Mouse (Mus musculus): ENCODE results near the gene Usp7.

Gene Usp7

DNA sequence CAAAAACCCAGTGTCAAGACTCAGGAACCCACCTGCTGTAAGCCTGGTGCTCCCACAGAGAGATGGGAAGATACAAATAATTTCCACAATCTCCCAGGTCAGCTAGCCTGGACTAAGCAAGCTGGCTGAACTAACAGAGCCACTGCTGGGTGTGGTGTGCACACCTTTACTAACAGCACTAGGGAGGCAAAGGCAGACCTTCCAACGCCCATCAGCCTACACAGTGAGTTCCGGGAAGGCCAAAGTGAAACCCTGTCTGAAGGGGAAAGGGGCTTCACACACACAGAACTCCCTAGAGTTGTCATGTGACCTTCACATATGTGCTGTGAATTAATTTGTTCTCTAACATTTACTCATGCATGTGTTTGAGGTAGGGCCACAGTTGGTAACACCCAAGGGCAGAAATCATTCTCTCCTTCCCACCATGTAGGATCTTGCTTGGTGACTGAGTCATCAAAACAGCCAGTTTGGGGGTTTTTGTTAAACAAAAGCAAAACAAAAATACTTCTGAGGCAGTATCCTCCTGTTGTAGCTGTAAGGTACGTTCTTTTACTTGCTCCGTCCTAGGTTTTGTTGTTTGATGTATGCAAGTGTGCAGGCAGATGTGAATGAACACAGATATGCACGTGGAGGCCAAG is 63.9 kb downstream of the Usp7 start:
- no peak for DNase-seq (ENCODE audit: extremely low read depth, insufficient read length, low spot score)

DNA sequence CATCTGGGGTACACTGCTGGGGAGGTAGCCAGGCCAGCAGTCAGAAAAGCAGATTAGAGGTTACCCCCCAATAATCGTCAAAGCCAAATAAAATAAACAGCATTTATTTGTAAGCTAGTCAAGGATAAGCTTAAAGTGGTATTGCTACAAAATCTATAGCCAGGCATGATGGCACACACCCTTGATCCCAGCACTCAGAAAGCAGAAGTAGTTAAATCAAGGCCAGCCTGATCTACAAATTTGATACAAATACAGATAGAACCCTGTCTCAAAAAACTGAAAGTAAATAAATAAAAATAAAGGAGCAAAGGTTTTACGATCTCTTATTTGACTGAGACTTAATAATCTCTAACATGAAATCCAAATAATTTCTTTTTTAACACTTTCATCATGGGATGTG is 66.3 kb downstream of the Usp7 start:
- DNase-seq (ENCODE audit: extremely low read depth, insufficient read length, low spot score), result no peak

- DNase-seq (ENCODE audit: extremely low read depth, insufficient read length, low spot score), result no peak
Measured at GRCm38 (mm10) chr16:8724031-8724430, 68.1 kb downstream of the Usp7 start.

GRCm38 (mm10) chr16:8720447-8720846 is 71.7 kb downstream of the Usp7 start:
- no peak for DNase-seq (ENCODE audit: extremely low read depth, insufficient read length, low spot score)

DNA sequence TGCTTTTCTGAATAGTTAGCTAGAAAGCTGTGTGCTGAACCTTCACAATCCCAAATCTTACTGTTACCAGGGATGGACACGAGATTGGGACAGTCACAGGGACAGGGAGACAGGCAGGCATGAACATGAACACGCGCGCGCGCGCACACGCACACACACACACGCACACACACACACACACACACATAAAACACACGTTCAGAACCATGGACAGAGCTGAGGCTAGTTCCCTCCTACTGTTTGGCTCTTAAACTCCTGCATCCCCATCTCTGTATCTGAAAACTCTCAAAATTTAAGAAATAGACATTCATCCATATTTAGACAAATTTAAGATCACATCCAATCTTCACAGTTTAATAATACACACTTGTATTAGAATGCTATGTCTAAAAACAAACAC is 74.4 kb downstream of the Usp7 start:
- no peak for DNase-seq (ENCODE audit: extremely low read depth, insufficient read length, low spot score)

DNA sequence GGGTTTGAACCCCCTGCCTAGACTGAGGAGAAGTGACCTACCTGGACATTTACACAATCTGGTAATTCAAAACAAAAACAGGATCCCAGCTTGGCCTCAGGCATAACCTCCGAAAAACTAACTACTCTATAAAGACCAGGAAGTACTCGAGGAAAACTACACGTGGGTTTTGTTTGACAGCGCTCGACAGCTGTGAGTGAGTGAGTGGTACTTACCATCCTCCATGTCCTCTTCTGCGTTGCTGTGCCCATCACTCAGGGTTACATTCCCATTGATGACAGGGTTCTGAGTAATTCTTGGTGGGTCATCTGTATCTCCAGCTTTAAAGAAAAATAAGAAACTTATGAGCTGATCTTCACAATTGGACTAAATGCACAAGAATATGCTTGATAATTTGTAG is 75.8 kb downstream of the Usp7 start:
- no peak for DNase-seq (ENCODE audit: extremely low read depth, insufficient read length, low spot score)

- no peak for DNase-seq (ENCODE audit: extremely low read depth, insufficient read length, low spot score)
Measured at GRCm38 (mm10) chr16:8715513-8716080, 76.5 kb downstream of the Usp7 start.

DNA sequence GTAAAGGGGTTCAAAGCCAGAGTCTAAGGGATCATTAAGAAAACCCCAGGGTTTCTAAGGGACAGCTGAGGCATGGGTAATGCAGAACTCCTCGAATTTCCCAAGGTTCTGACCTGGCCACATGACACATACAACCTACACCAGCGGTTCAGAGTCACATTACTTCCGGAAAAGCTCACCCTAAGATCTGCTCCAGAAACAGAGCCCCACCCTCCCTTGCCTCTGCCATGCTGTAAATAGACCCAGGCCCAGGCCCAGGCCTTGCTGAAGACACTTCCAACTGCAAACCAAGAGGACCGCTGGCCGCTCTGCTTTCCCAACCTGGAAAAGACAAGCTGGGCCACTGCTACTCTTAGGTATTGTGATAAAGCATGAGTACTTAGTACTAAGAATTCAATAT is 77.3 kb downstream of the Usp7 start:
- DNase-seq (ENCODE audit: extremely low read depth, insufficient read length, low spot score), result no peak

DNA sequence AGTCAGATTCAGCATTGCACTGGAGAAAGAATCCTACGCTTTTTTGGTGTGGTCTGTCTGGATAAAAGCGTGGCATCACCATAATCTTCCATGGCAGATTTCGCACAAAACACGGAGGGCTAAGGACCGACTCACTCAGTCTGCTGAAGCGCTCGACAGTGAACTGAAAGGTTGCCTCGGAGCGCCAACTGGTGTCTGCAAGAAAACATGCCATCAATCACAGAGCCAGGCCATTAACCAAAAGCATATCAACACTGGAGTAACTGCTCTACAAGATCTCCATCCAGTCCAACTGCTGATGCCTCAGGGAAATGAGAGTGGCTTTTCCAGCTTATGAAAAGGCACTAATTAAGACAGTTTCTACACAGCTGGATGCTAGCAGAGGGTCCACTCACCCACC is 80.1 kb downstream of the Usp7 start:
- DNase-seq (ENCODE audit: extremely low read depth, insufficient read length, low spot score), result no peak

DNA sequence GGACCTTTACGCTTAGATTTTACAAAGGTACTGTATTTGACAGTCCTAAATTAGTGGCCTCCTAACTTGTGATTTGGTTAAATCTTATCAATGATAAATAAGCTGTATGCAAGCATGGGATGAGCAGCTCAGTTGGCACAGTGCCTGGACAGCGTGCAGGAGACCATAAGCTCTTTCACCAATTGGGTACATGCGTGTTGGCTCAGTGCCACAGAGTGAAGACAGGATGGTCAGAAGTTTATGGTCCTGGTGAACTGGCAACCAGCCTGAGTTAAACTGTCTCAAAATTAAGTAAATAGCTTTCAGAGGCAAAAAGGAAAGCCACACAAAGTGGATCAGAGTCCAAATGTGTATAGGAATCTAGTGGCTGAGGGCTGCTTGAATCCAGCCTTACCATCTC is 91.5 kb downstream of the Usp7 start:
- no peak for DNase-seq (ENCODE audit: extremely low read depth, insufficient read length, low spot score)

- DNase-seq (ENCODE audit: extremely low read depth, insufficient read length, low spot score), result no peak
Measured at GRCm38 (mm10) chr16:8699556-8699955, 92.6 kb downstream of the Usp7 start.

- DNase-seq (ENCODE audit: extremely low read depth, insufficient read length, low spot score), result no peak
Measured at GRCm38 (mm10) chr16:8691206-8691605, 100.9 kb downstream of the Usp7 start.

GRCm38 (mm10) chr16:8689979-8690656 is 102.0 kb downstream of the Usp7 start:
- peak; percentile 65 for DNase-seq (ENCODE audit: extremely low read depth, insufficient read length, low spot score)

- no peak for DNase-seq (ENCODE audit: extremely low read depth, insufficient read length, low spot score)
Measured at GRCm38 (mm10) chr16:8687559-8688112, 104.5 kb downstream of the Usp7 start.

DNA sequence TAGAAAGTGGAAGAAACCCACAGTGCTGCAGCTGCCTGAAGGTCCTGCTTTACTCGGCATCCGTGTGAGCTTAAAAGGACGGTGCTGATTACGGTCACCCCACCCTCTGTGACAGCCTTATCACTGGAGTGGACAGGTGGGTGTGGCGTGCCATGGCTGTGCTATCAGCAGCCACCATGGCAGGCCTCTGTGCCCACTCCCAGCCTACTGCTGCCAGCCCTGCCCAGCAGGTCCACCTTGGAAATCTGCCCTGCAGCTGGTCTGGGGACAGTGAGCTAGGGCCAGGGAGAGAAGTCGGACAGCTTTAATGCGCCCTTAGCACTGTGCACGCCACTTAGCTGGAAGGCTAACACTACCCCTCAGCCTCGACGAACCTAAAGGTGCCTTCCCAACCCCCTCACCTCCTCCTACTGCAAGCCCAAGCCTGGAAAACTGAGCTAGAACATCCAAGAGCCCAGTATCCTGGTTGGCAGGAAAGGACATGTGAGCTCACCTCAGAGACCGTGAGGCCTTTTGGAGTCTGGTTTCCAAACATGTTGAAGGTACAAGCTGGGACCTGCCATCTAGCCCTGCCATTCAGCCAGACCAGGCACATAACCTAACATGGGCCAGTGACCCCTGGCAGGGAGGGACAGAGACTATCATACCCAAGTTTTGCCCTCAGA is 105.1 kb downstream of the Usp7 start:
- no peak for DNase-seq (ENCODE audit: extremely low read depth, insufficient read length, low spot score)

DNA sequence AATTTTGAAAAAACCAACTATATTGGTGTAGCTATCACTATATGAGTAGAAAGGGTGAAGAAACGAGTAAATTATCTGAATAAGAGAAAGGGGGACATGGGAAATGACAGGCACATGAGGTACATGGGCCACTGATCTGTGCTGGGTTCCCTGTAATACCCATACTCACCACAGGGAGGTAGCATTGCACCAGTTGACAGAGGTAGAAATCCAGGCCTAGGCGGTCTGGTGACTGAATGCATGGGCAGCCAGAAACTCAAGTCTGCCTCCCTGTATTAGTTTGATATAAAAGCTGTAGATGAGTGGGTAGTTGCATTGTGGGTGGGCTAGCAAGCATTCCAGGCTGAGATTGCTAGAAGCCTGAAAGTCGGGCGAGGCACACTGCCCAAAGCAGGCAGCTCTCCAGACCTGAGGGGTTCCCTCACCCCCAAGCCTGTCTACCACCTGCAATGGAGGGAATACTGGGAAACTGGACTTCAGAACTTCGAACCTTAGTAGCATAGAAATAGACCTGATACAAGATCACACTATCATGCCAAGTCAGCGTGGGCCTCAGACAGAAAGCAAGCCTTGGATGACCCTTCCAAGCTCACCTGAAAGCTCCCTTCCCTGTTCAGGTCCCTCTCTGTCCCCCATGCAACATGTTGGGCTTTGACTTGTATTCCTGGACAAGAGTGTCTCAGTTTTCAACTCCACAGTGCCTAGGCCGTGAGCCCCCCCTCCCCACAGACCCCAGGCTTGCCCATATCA is 105.8 kb downstream of the Usp7 start:
- DNase-seq (ENCODE audit: extremely low read depth, insufficient read length, low spot score), result no peak

DNA sequence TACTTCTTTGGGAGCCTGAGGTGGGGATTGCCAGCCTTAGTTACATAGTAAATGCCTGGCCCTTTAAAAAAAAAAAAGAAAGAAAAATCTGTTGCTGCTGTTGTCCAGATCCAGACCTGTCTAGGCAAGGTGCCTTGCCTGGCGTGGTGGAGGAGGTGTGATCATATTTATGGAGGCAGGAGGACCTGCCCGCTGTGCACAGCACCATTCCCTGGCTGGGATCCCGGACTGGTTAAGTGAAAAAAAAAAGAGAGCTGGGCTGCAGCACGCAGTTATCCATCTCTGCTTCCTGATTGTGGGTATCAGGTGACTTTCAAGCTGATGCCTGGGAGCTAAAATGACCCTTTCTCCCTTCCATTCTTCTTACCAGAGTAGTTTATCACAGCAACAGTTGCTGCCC is 107.0 kb downstream of the Usp7 start:
- no peak for DNase-seq (ENCODE audit: extremely low read depth, insufficient read length, low spot score)

DNA sequence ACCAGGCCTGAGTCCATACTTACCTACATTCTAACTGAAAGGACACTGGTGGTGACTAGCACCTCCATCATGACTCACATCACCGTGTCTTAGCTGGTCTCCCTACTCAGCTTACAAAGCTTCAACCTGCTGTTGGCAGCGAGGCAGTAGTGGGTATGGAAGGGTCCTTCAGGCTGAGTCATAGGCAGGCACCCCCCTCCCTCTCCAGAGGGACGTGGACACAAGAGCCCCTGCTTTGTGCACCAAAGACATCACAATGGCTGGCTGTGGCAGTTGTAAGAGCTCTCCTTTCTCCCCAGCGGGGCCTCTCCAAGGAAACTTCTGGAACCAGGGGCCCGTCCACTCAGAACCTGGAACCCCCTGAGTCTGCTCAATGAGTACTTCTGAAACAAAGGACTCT is 111.6 kb downstream of the Usp7 start, which contains the start of gene Gm5767:
Gene Gm5767, plus strand, starts transcription at position 301 of the 400 bp plus-strand sequence.
- no peak for DNase-seq (ENCODE audit: extremely low read depth, insufficient read length, low spot score)

- no peak for DNase-seq (ENCODE audit: extremely low read depth, insufficient read length, low spot score)
Measured at GRCm38 (mm10) chr16:8679780-8680179, 112.3 kb downstream of the Usp7 start.

- no peak for DNase-seq (ENCODE audit: extremely low read depth, insufficient read length, low spot score)
Measured at GRCm38 (mm10) chr16:8678676-8679075, 113.4 kb downstream of the Usp7 start.

GRCm38 (mm10) chr16:8678035-8678434 is 114.1 kb downstream of the Usp7 start:
- DNase-seq (ENCODE audit: extremely low read depth, insufficient read length, low spot score), result no peak

Measured in 3134 (cell line).